Mouse (Mus musculus): ENCODE results near the gene Zdhhc20.

DNA sequence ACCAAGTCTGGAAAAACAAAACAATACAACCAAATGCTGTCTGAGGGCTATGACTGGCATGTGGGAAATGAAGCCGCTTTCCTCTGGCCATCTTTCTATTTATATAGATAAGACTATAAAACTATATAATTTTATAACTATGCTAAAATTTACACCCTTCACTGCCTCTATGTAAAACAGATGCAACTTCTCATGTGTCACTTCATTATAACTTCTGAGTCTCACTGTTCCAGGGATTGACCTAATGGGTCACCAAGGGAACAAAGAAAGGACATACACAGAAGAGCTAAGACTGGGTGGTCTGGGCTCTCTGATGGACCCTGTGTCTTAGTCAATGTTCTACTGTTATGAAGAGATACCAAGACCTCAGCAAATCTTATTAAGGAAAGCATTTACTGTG lies 2.9 kb upstream of the Zdhhc20 start:
- TF ChIP-seq CTCF (IDR thresholded peaks at IDR 0.05; ENCODE audit: low read depth, low read length), result no peak
- TF ChIP-seq TAL1 (conservative IDR thresholded peaks at IDR 0.05; ENCODE audit: low read depth, low read length), result no peak
- no peak for TF ChIP-seq GATA2 (IDR thresholded peaks at IDR 0.05; ENCODE audit: borderline replicate concordance, low read depth, low read length)
- TF ChIP-seq GATA1 (IDR thresholded peaks at IDR 0.05; ENCODE audit: borderline replicate concordance, low read length), result no peak
